In the genomic region with DNA sequence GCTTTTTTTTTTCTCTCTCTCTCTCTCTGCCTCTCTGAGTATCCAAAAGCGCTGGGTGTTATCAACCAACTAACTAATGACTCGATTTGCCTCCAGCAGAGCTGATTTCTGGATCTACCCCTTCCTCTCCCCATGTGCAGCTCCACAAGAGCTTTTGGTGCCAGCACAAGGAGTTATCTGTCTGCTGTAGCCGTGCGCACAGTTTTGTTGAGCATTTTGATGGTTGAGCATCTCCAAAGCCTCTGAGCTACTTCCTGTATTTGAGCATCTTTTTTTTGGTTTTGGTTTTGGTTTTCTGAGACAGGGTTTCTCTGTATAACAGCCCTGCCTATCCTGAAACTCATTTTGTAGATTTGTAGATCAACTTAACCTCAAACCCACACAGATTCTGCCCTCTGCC, we compare ENCODE assay signal across 21 mouse cellular contexts.
A peak's percentile ranks its signal among the peaks of the same experiment; 100 is the strongest.
DNase-seq lines count a peak whose midpoint lies in the region; ATAC-seq and TF ChIP-seq lines count a peak whose summit lies in the region.
"Had no signal": no experiment of that assay in that cellular context is flagged by ENCODE, and none has a peak within 500 bp of the region (broad histone marks: within the 10 kb centered on the region; RNA-seq: fewer than 3 reads in every experiment).

No protein-coding gene starts in this region.

- DNase-seq in frontal cortex, postnatal 36 days (ENCODE audit: low spot score in 2 of 2), result no peak
- peak; percentile 88 for DNase-seq in CD4-positive helper T cell, adult 2 months (ENCODE audit: low read depth, low spot score)
- no peak for DNase-seq in midbrain, postnatal 0 days (ENCODE audit: low spot score)
- DNase-seq in cerebellum, adult 9-11 months, result no peak
- DNase-seq: adrenal gland, postnatal 10 days; cerebellum, adult 9-10 months; lung, adult 18-20 months; lung, postnatal 4 days; midbrain, embryonic 14.5 days; spleen, adult 18-20 months had no signal

- peaks cover 28% of the 10 kb centered on the region for H3K4me1 ChIP-seq in small intestine, adult 2 months (ENCODE audit: control insufficient read depth, insufficient read depth, insufficient read length, low read length)
- H3K4me1 ChIP-seq in midbrain, postnatal 0 days (ENCODE audit: insufficient read depth, low read length), result peaks cover 11% of the 10 kb centered on the region
- H3K4me1 ChIP-seq in forebrain, embryonic 15.5 days, result peaks cover 10% of the 10 kb centered on the region; the same call in 1 of the 2 replicates
- H3K4me1 ChIP-seq: limb, embryonic 15.5 days had no signal

- no peak overlapping the region for H3K4me3 ChIP-seq in small intestine, adult 2 months (ENCODE audit: low read depth, low read length)
- H3K4me3 ChIP-seq in midbrain, postnatal 0 days (ENCODE audit: low read depth, low read length), result no peak overlapping the region
- no peak overlapping the region for H3K4me3 ChIP-seq in forebrain, embryonic 15.5 days
- H3K4me3 ChIP-seq: embryonic facial prominence, embryonic 10.5 days; erythroblast, embryonic 14.5 days; limb, embryonic 15.5 days; neural tube, embryonic 13.5 days had no signal

- no peaks in the 10 kb centered on the region for H3K27me3 ChIP-seq in small intestine, adult 2 months (ENCODE audit: control insufficient read depth, insufficient read depth, low read length)
- H3K27me3 ChIP-seq in midbrain, postnatal 0 days (ENCODE audit: insufficient read depth, low read length), result no peaks in the 10 kb centered on the region
- no peaks in the 10 kb centered on the region for H3K27me3 ChIP-seq in forebrain, embryonic 15.5 days
- H3K27me3 ChIP-seq: limb, embryonic 15.5 days; neural tube, embryonic 13.5 days had no signal

- ATAC-seq in frontal cortex, adult (ENCODE audit: low TSS enrichment), result peak; percentile 25
- 0 out of 2 replicates have a peak, but pooled peaks have one; percentile 24 for ATAC-seq in common myeloid progenitor, adult 5-6 weeks (replicated peaks; ENCODE audit: low read depth, poor library complexity, severe bottlenecking)
- ATAC-seq in midbrain, postnatal 0 days (ENCODE audit: low FRiP score), result no peak
- no peak for ATAC-seq in forebrain, embryonic 15.5 days (replicated peaks)
- ATAC-seq: intestine, embryonic 16.5 days had no signal

- H3K9me3 ChIP-seq in midbrain, postnatal 0 days (ENCODE audit: low read length), result no peaks in the 10 kb centered on the region
- H3K9me3 ChIP-seq in forebrain, embryonic 15.5 days, result no peaks in the 10 kb centered on the region
- H3K9me3 ChIP-seq: embryonic facial prominence, embryonic 10.5 days; limb, embryonic 15.5 days; neural tube, embryonic 13.5 days had no signal

- TF ChIP-seq POLR2A in small intestine, adult 2 months (IDR thresholded peaks at IDR 0.05; ENCODE audit: low read depth, low read length), result no peak

- peak overlapping the region; percentile 35 for H3K27ac ChIP-seq in small intestine, adult 2 months (ENCODE audit: insufficient read depth, low read depth, low read length)
- H3K27ac ChIP-seq in midbrain, postnatal 0 days (ENCODE audit: low read depth, low read length), result no peak overlapping the region
- no peak overlapping the region for H3K27ac ChIP-seq in forebrain, embryonic 15.5 days (replicated peaks)
- H3K27ac ChIP-seq: embryonic facial prominence, embryonic 10.5 days; limb, embryonic 15.5 days; neural tube, embryonic 13.5 days; stomach, postnatal 0 days had no signal

- TF ChIP-seq CTCF in small intestine, adult 2 months (IDR thresholded peaks at IDR 0.05; ENCODE audit: extremely low read depth, insufficient read length, insufficient replicate concordance, low read depth, low read length), result no peak
- TF ChIP-seq CTCF in midbrain, postnatal 0 days (IDR thresholded peaks at IDR 0.05), result no peak

- no peak overlapping the region for H3K9ac ChIP-seq in midbrain, postnatal 0 days (replicated peaks; ENCODE audit: low read length, poor library complexity, severe bottlenecking)
- H3K9ac ChIP-seq in forebrain, embryonic 15.5 days (replicated peaks), result no peak overlapping the region
- H3K9ac ChIP-seq: limb, embryonic 15.5 days; neural tube, embryonic 13.5 days had no signal

- no peaks in the 10 kb centered on the region for H3K36me3 ChIP-seq in small intestine, adult 2 months (ENCODE audit: control insufficient read depth, insufficient read depth, low read length)
- no peaks in the 10 kb centered on the region for H3K36me3 ChIP-seq in midbrain, postnatal 0 days (ENCODE audit: insufficient read depth, low read length)
- no peaks in the 10 kb centered on the region for H3K36me3 ChIP-seq in forebrain, embryonic 15.5 days
- H3K36me3 ChIP-seq: embryonic facial prominence, embryonic 10.5 days; G1E; limb, embryonic 15.5 days; neural tube, embryonic 13.5 days had no signal

- H3K4me2 ChIP-seq in midbrain, postnatal 0 days (ENCODE audit: low read depth, low read length, poor library complexity, severe bottlenecking), result no peak overlapping the region
- H3K4me2 ChIP-seq in forebrain, embryonic 15.5 days (replicated peaks), result no peak overlapping the region
- H3K4me2 ChIP-seq: limb, embryonic 15.5 days; neural tube, embryonic 13.5 days had no signal

- 80% methylated on average over 4 of the region's 4 CpGs for WGBS in small intestine, adult 2 months
- 89% methylated on average over 4 of the region's 4 CpGs for WGBS in midbrain, postnatal 0 days
- 92% methylated on average over 4 of the region's 4 CpGs for WGBS in forebrain, embryonic 15.5 days

Comparison
In these comparisons a context has a peak if more than half of its experiments do, and no peak if none do; other contexts are left out.
1. ATAC-seq: peak in frontal cortex, adult (single experiment) and common myeloid progenitor, adult 5-6 weeks (single experiment); none in midbrain, postnatal 0 days (single experiment) and forebrain, embryonic 15.5 days (single experiment).